Mouse (Mus musculus): ENCODE results near the gene Ctsl.
A peak's percentile ranks its signal among the peaks of the same experiment; 100 is the strongest.

The Ctsl gene

DNA sequence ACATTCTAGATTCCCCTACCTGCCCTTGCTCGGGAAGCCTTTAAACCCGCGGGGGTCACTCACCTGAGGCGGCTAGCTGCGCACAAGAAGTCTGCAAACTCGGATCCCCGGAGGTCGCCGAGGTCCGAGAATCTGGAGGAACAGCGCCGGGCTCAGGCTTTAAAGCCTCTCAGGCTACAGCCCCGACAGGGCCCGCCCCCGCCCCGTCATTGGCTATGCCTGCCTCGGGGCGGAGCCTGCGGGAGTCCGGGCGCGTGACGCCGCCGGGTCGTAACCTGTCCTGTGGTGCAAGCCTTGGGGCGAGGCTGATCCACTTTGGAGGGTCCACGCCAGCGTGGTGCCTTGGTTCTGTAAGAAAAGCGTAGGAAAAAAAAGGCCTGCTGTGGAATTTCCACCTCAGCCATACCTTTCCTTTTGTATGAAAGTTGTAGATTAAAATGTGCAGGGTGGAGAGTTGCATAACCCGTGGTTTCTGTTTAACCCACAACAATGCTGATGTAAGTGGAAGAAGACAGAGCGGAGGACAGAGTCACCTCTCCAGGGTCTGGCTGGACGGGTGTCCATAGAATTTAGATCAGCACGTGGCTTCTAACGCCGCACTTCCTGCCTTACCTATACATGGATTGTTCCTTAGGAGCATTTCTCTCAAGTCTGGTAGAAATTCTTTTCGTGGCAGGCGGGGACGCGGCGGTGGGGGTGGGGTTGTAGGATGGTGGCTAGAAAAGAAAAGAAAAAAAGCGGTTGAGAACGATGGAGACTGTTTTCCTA lies at the start of gene Ctsl:
Gene Ctsl, minus strand, starts transcription at position 718 of the 768 bp plus-strand sequence.
- DNase-seq (ENCODE audit: low spot score), result peak; percentile 89

DNA sequence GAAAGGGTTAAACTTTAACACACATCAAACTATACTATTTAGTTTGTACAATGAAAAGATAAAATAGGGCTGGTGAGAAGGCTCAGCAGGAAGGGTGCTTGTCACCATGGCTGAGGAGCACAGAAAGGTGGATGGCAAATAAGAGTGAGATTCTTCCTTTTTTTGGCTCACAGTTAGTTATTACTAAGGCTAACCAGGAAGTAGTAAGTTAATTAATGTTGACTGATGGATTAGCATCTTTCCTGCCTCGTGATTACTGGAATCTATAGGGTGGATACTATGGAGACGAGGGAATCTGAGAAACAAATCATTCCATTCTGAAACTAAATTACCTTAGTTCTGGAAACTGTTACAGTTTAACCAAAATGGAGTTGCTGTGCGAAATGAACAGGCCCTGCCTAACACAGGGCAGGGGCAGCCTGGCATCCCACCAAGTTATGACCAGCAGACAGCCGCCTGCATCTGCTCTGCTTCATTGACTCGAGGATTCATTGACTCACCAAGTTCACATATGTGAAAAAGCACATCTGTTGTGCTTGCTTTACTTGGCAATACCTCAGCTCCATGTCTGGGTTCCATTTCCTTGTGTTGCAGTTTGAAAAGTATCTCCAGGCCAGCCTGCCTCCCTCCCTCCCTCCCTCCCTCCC lies 46.4 kb upstream of the Ctsl start:
- DNase-seq (ENCODE audit: low spot score), result no peak

DNA sequence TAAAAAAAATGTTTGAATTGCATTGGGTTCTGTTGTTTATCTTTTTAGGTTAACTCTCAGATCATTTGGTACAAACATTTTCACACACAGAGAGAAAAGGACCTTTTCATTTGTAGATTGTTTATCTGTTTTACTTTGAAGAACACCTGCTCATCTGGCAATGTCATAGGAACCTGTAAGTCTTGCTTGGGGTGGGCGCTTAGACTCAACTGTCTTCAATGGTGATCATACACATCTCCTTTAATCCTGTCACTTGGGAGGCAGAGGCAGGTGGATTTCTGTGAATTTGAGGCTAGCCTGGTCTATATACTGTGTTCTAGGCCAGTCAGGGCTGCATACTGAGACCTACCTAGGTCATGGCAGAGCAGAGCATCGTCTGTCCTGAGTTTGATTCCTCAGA lies 45.0 kb upstream of the Ctsl start:
- DNase-seq (ENCODE audit: low spot score), result no peak

DNA sequence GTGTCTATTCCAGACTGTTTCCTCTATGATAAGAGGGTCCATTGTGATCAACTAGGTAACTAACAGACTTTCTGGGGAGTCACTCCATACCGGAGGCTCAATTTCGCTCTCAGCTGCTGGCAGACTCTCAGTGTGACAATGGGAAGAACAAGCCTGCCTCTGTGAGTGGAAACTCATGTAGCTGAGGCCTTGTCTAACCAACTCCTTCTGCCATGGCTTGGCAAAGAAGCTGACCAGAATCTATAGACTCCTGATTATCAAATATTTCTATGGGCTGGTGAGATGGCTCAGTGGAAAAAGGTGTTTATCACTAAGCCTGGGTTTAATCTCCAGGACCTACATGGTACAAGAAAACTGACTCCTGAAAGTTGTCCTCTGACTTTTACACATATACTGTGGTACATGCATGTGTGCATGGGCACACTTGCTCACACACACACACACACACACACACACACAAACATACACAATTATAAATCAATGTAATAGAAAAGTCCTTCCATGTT lies 42.1 kb upstream of the Ctsl start:
- no peak for DNase-seq (ENCODE audit: low spot score)

DNA sequence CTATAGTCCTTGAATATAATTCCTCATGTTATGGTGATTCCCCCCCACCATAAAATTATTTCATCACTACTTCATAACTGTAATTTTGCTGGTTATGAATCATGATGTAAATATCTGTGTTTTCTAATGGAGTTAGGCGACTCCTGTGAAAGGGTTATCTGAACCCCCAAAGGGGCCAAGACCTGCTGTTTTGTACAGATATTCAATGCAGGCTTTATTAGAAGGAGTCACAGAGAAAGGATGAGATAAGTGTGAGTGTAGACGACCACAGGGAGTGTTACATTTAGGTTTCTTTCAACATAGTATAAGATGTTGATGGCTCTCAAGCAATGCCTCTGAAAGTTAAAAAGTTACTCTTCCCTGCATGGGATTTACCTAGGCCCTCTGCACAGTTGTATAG lies 40.6 kb upstream of the Ctsl start:
- no peak for DNase-seq (ENCODE audit: low spot score)

DNA sequence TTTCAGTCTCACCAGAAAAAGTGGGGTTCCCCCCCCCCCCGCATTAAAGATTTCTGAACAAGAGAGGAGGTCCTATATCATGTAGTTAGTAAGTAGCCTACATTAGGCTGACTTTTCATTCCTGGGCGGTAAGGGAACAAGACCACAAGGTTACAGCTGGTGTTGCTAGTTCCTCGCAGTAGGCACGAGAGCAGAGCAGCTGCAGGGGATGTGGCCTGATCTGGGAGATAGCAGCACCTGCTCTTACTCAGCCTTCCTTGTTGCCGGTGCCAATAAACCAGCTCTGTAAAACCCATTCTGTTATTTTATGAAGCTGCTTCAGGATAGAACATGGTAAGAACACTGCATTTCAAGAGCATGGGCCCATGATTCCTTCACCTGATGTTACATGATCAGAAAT lies 39.9 kb upstream of the Ctsl start:
- DNase-seq (ENCODE audit: low spot score), result no peak

DNA sequence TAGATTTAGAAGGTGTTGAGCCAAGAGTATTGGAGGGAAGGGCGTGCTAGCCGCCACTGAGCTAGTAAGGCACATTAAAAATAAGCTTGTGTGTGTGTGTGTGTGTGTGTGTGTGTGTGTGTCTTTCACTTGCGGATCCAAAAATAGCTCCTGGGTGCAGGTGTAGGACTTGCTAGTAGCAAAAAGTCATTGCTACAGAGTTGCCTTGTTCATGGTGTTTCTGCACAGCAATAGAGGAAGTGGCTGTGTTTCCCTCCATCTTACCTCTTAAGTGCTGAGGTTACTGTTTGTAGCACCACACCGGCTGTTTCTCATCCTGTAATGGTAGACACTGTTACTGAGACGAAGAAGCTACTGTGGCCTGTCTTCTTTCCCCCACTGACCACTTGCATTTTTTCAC lies 37.3 kb upstream of the Ctsl start:
- no peak for DNase-seq (ENCODE audit: low spot score)

DNA sequence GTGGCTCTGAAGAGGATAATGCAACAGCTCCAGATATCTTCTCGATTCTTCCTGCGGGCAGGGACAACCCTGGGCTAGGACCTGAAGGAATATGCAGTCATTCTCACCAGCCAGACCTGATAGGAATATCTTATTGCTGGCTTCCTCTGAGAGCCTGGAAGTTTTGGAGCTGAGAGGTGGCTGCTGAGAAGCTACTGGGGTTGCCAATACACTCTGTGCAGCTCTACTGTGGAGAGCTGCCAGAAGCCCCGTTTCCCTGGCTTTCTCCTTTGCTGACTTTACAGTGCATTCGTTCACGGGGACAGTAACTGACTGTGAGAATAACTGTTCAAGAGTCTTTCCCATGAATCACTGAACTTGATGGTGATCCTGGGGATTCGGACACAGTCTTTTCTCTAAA lies 34.9 kb upstream of the Ctsl start:
- no peak for DNase-seq (ENCODE audit: low spot score)

DNA sequence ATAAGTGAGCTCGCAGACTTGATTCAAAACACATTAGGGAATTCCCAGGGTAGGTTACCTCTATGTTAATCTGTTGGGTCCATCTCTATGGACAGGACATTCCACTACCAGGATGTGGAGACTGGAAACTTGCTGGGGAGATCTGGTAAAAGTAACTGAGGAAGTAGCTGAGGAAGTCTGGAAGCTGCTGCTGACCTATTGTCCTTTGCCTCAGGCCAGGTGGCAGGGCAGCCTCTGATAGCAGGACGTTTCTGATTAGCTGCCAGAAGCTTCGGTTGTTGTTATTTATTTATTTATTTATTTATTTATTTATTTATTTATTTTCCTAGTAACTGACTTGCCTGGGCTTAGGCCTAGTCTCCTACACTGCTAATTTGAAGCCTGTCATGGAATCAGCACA lies 32.8 kb upstream of the Ctsl start:
- DNase-seq (ENCODE audit: low spot score), result no peak

DNA sequence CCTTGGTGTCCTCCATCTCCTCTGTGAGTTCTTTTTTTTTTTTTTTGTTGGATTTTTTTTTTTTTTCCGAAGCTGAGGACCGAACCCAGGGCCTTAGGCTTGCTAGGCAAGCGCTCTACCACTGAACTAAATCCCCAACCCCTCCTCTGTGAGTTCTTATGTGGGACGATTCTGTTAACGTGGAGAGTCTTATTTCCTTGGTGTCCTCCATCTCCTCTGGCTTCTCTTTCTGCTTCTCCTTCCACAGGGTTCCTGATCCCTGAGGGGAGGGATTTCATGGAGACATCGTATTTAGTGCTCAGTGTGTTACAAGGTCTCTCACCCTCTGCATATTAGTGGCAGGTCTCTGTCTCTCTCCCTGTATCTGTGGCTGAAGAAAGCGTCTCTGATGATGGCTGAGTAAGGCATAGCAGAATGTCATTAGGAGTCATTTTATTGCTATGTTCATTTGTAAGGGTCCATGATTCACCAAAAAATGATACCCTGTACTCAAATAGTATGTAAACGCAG lies 32.3 kb upstream of the Ctsl start:
- DNase-seq (ENCODE audit: low spot score), result no peak

DNA sequence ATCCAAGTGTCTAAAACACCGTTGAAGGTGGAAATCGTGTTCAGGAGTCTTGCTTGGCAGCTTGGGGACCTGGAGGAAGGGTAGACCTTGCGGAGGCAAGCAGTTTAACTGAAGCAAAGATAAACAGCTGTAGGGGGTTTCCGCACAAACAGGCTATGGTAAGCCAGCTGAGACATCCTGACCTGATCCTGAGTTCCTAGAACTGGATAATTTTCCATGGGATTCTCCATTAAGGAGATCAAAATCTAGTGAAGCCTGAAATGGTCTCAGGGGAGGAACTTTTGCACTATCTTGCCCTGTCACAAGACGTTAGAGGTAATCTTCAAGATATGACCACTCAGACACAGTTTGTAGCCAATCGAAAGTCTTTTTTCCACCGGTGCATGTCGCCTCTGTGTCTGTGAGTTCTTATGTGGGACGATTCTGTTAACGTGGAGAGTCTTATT lies 31.8 kb upstream of the Ctsl start:
- no peak for DNase-seq (ENCODE audit: low spot score)

DNA sequence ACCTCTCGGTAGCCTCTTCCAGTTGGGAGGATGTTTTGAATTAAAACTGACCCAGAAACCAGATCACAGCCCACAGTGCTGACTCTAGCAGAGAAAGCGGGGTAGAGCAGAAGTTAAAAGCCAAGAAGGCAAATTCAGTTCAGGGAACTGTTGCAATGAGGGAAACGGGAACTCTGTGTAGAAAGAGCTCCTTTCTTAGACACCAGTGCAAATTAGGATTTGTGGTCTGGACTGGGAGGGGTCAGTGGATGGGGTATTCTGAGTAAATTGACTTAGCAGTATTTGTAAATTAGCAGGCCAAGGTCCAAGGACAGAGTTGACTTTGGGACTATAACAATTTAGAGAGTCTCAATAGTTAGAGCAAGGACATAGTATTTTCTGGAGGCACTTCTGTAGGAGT lies 31.3 kb upstream of the Ctsl start:
- DNase-seq (ENCODE audit: low spot score), result no peak

DNA sequence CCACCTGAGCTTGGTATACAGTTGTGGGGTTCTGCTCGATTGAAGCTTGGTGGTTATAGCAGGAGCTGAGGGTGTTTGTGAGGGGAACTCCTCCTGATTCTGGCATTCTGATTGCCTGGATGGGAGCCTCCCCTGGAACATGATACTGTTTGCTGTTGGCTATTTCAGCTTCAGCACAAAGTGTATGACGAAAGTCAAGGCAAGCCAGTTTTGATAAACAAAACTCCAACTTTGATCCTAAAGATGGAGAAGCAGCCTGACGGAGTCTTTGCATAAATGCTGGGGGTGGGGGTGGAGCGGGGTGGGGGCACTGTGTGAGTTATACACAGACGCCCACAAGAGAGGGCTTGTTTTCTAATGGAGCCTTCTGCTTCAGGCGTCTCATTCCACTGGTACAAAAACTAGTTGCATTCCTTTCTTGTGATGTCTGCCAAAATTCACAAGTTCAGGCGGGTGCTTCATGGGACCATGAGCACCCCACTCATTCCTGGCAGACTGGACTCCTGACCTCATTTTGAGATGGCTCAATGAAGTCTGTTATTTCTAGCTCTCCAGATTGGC lies 30.2 kb upstream of the Ctsl start:
- no peak for DNase-seq (ENCODE audit: low spot score)

DNA sequence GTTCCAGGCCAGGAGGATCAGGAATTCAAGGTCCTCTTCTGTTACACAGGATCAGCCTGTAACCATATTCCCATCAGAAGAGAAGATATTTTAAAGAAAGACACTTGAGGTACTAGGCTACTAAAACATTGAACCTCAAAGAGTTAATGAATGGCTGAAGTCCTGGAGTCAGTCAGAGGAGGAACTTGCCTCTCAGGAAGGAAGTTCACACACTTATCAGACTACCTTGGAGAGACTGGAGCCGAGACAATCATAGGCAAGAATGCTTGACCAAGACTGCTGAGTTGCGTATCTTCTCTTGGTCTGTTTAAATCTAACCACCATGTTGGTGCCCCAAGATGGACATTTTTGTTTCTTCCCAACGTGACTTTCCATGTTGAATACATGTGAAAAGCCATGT lies 29.2 kb upstream of the Ctsl start:
- DNase-seq (ENCODE audit: low spot score), result no peak

DNA sequence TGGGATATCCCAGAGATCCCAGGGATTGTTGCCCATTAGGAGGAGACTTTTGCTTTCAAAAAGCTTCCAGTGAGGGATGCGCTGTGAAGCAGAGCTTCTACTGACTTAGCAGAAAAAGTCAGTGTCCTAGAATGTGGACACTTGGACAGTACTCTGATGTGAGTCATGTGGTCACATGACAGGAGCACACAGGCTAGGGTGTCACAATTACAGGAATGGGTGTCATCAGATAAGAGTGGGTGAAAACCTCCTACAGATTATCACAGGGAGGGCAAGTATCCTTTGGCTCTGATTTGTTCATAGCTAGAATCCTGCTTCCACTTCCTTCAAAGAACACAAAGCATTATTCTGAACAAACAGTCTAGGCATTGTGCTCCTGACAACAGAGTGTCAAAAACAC lies 27.4 kb upstream of the Ctsl start:
- no peak for DNase-seq (ENCODE audit: low spot score)

DNA sequence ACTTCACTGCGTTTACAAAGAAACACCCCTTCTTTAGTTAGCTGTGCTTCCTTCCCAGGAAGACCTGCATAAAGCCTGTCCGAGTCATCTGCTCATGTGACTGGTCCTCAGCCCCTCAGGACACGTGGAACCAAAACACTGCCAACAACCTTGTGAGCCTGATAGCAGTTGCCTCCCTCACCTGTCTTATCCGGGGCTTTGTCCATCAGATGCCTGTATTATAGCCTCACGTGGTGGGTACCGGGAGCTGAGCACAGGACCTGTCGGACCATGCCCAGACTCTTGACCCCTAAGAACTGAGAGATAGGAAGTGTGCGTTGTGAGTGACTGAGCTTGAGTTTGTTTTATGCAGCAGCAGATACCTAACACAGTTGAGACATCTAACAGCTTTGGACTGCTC lies 26.3 kb upstream of the Ctsl start:
- no peak for DNase-seq (ENCODE audit: low spot score)

DNA sequence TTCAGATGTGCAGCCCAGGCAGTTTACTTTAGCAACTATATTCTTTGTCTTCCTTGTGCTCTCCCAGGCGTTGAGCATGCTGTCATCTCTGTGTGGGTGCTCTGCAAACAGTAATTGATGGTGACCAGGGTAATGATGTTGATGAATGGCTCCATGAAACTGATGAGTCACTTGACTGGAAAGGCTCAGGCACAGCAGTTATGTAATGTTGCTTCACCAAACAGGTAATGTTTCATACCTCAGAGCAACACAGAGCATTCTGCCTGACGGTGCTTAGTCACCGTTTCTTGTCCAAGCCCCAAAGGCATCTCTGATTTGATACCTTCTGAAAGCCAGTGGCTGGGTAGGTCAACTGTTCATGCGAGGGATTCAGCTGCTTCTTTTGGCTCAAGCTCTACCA lies 17.7 kb upstream of the Ctsl start:
- no peak for DNase-seq (ENCODE audit: low spot score)

DNA sequence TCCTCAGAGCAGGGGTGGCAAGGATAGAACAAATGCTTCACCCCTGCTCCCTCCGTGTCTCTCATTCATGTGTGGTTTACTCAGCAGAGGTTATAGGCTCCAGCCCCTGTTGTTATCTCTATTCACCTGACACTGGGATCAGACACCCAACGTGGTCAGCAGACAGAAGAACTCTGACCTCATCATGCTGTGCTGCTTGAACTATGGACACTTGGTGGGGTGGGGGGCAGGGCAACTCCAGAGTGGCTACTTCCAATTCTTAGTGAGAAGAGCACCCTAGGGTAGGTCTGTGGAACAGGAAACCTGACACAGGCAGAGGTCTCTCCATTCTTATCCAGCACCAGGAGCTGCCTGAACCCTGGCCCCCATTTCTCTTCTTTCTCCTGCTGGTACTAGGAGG lies 15.4 kb upstream of the Ctsl start:
- DNase-seq (ENCODE audit: low spot score), result no peak

DNA sequence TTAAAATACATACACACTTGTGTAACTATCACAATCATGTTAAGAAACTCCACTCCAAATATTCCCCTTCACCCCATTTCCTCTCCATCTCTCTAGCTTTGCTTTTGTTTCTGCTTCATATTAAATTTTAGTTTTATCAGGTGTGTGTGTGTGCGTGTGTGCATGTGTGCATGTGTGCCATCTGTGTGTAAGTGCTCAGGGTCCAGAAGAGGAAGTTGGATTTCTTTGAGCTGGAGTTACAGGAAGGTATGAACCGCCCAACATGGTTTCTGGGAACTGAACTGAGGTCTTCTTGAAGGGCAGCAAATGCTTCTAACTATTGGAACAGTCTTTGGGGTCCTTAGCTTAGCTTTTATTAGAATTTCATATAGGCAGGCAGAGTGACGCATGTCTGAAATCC lies 14.2 kb upstream of the Ctsl start:
- DNase-seq (ENCODE audit: low spot score), result no peak

DNA sequence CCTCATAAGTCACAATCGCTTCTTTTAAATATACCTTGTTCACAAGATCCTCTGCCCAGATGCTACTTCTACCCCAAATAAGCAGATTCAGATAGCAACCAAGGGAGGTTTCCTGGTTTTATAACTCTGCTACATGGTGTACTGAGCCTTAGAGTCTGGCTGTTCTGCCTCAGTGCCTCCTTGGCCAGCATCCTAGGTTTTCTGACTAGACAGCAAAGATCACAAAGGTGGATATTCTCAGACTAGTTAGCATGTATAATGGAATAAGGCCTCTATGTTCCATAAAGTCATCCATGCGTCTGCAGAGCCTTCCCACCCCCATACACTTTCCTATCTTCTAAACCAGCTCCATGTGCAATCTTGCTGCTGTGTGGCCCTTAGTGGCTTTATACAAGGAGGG lies 9.6 kb upstream of the Ctsl start:
- no peak for DNase-seq (ENCODE audit: low spot score)

DNA sequence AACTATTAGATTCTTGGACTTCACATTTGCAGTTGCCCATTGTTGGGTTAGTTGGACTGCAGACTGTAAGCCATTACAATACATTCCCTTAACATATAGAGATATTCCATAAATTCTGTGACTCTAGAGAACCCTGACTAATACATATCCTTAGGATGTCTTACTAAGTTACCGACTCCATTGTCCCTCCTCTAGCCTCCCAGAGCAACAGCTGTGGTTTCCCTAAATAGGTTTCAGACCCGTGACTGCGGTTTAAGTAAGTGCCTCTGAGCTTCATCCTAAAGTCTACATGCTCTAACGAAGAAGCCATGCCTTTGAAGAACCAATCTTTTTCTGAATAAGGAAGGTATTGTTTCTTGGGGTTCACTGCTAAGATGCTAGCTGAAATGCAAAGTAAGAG lies 7.9 kb upstream of the Ctsl start:
- DNase-seq (ENCODE audit: low spot score), result no peak

DNA sequence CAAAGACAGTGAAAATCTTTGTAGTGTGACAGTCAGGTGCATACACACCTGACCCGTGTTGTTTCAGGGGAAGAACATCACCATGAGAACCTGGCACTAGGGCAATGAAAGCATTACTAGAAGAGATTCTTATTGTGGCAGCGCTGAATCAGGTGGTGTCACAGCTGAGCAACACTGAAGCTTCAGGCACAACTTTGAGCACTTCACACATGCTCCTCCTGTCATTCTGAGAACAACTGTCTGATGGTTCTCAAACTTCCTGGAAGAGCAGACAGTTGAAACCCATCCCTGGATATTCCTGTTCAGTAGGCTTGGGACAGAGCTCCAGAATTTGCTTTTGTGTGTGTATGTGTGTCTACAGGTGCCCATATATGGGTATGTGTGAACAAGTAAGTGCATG lies 5.8 kb upstream of the Ctsl start:
- no peak for DNase-seq (ENCODE audit: low spot score)

DNA sequence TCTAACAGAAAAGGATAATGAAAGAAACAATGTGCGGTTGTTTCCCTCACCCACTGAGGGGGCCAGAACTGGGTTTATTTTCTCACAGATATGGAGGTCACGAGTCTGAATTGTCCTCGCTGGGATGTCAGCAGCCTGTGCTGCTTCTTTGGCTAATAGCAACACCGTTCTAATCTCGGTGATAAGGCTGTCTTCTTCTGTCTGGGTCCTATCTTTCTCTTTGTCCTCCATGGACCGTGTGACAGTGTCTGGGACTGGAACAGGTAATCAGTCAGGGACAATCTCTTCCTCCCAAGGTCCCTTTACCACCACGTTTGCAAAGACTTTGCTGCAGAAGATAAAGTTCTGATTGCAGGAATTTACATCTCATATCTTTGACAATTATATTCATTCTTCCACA lies 4.5 kb upstream of the Ctsl start:
- DNase-seq (ENCODE audit: low spot score), result no peak

Measured in left cerebral cortex, adult 11 months (tissue).